Mouse (Mus musculus) liver, postnatal 0 days (tissue): ENCODE measurements around the gene Cmah.

ENCODE experiments used
- CTCF ChIP-seq: sonication (generic); IDR thresholded peaks from 2 replicates; pipeline ENCODE4 v1.5.1; 2016; ENCODE audit warnings: antibody characterized with exemption, low read depth
- EP300 ChIP-seq: IDR thresholded peaks from 2 replicates; pipeline ENCODE4 v1.6.1; 2016; ENCODE audit warnings: antibody characterized with exemption, low read depth, mild to moderate bottlenecking

GRCm38 (mm10) chr13:24403054-24403453 is 75.8 kb downstream of the Cmah start:
- TF ChIP-seq CTCF = no peak
- no peak for TF ChIP-seq EP300
